Mouse (Mus musculus) common myeloid progenitor, adult 5-6 weeks (primary cell): ENCODE results near the gene Tmem109. TPM values are rescaled to one million over a fixed set of nuclear protein-coding genes. Genes with fewer than 3 reads are reported as not detected.

Experiments
- ATAC-seq: replicated peaks from 2 replicates; pipeline ENCODE4 v1.8.0; 2016; ENCODE audit warnings: low read depth, mild to moderate bottlenecking, moderate TSS enrichment, inconsistent platforms; ENCODE audit not compliant: poor library complexity, severe bottlenecking
- total RNA-seq: library from RNA; stranded (forward); fragments of 200-1000, 187-1606 nt; gene quantifications from 2 replicates; pipeline ENCODE4 v1.2.3, GENCODE M21; 2017

Gene Tmem109
- total RNA-seq, 1 experiment from 2014 or later, result 24.7 TPM

- ATAC-seq, result no peak
These were observed 13.9 kb upstream of the Tmem109 start for GRCm38 (mm10) chr19:10895708-10896107.

GRCm38 (mm10) chr19:10895016-10895528 is 13.3 kb upstream of the Tmem109 start, which contains the start of gene Prpf19:
Prpf19 (plus strand) TSS chr19:10895231.
- ATAC-seq, result peak; percentile 96

GRCm38 (mm10) chr19:10892201-10892600 is 10.4 kb upstream of the Tmem109 start:
- ATAC-seq, result no peak

- 0 out of 2 replicates have a peak, but pooled peaks have one; percentile 1 for ATAC-seq
These were observed 801 bp downstream of the Tmem109 start for GRCm38 (mm10) chr19:10880975-10881425.

GRCm38 (mm10) chr19:10880085-10880974 is 1.5 kb downstream of the Tmem109 start:
- ATAC-seq, result peak; percentile 90

- ATAC-seq, result no peak
These were observed 3.5 kb downstream of the Tmem109 start for GRCm38 (mm10) chr19:10878201-10878837.

GRCm38 (mm10) chr19:10871328-10871961 is 10.4 kb downstream of the Tmem109 start:
- ATAC-seq, result no peak

GRCm38 (mm10) chr19:10870676-10871075 is 11.1 kb downstream of the Tmem109 start:
- ATAC-seq, result no peak

GRCm38 (mm10) chr19:10869886-10870527 is 11.8 kb downstream of the Tmem109 start, which contains the start of gene Tmem132a:
Tmem132a (minus strand) TSS chr19:10869940.
- ATAC-seq, result no peak

GRCm38 (mm10) chr19:10869241-10869885 is 12.4 kb downstream of the Tmem109 start:
- ATAC-seq, result peak; percentile 65

GRCm38 (mm10) chr19:10868623-10869141 is 13.1 kb downstream of the Tmem109 start:
- no peak for ATAC-seq

- no peak for ATAC-seq
These were observed 13.7 kb downstream of the Tmem109 start for GRCm38 (mm10) chr19:10867946-10868622.

GRCm38 (mm10) chr19:10866351-10866750 is 15.4 kb downstream of the Tmem109 start:
- ATAC-seq, result no peak

- no peak for ATAC-seq
These were observed 21.7 kb downstream of the Tmem109 start for GRCm38 (mm10) chr19:10860072-10860497.

GRCm38 (mm10) chr19:10856520-10856919 is 25.3 kb downstream of the Tmem109 start:
- ATAC-seq, result no peak

GRCm38 (mm10) chr19:10855422-10855821 is 26.4 kb downstream of the Tmem109 start:
- no peak for ATAC-seq

GRCm38 (mm10) chr19:10847311-10848087 is 34.3 kb downstream of the Tmem109 start:
- no peak for ATAC-seq

- ATAC-seq, result no peak
These were observed 35.7 kb downstream of the Tmem109 start for GRCm38 (mm10) chr19:10846150-10846549.
